Mouse (Mus musculus) 3134 (cell line): ENCODE results near the gene Acvr1b.

ENCODE experiments used
- DNase-seq: peaks from one replicate; pipeline ENCODE4 v3.0.0-alpha.2; 2011; ENCODE audit warnings: low spot score; ENCODE audit not compliant: insufficient read length; ENCODE audit errors: extremely low read depth

Gene Acvr1b

GRCm38 (mm10) chr15:101173421-101174211 is at the start of gene Acvr1b:
Gene Acvr1b, plus strand, starts transcription at chr15:101174067.
- peak; percentile 85 for DNase-seq

GRCm38 (mm10) chr15:101125561-101125960 is 48.3 kb upstream of the Acvr1b start:
- no peak for DNase-seq

- no peak for DNase-seq
Observed at GRCm38 (mm10) chr15:101126876-101127544, 46.9 kb upstream of the Acvr1b start.

GRCm38 (mm10) chr15:101128181-101129089 is 45.4 kb upstream of the Acvr1b start, which contains the start of gene Acvrl1:
Gene Acvrl1, plus strand, starts transcription at chr15:101128522.
- no peak for DNase-seq

- DNase-seq = no peak
Observed at GRCm38 (mm10) chr15:101129412-101129811, 44.5 kb upstream of the Acvr1b start.

GRCm38 (mm10) chr15:101131498-101131897 is 42.4 kb upstream of the Acvr1b start:
- no peak for DNase-seq

- DNase-seq = no peak
Observed at GRCm38 (mm10) chr15:101132041-101132440, 41.8 kb upstream of the Acvr1b start.

- no peak for DNase-seq
Observed at GRCm38 (mm10) chr15:101132761-101133160, 41.1 kb upstream of the Acvr1b start.

- no peak for DNase-seq
Observed at GRCm38 (mm10) chr15:101133993-101134704, 39.7 kb upstream of the Acvr1b start.

GRCm38 (mm10) chr15:101135405-101135804 is 38.5 kb upstream of the Acvr1b start:
- no peak for DNase-seq

GRCm38 (mm10) chr15:101137455-101137854 is 36.4 kb upstream of the Acvr1b start:
- no peak for DNase-seq

GRCm38 (mm10) chr15:101138675-101139074 is 35.2 kb upstream of the Acvr1b start:
- no peak for DNase-seq

- DNase-seq = no peak
Observed at GRCm38 (mm10) chr15:101139885-101140284, 34.0 kb upstream of the Acvr1b start.

- no peak for DNase-seq
Observed at GRCm38 (mm10) chr15:101140587-101140986, 33.3 kb upstream of the Acvr1b start.

GRCm38 (mm10) chr15:101141061-101141541 is 32.8 kb upstream of the Acvr1b start:
- peak; percentile 49 for DNase-seq

GRCm38 (mm10) chr15:101142672-101143071 is 31.2 kb upstream of the Acvr1b start:
- DNase-seq = no peak

- DNase-seq = peak; percentile 52
Observed at GRCm38 (mm10) chr15:101143494-101143893, 30.4 kb upstream of the Acvr1b start.

- no peak for DNase-seq
Observed at GRCm38 (mm10) chr15:101144176-101144575, 29.7 kb upstream of the Acvr1b start.

GRCm38 (mm10) chr15:101144779-101145178 is 29.1 kb upstream of the Acvr1b start:
- no peak for DNase-seq
